Mouse (Mus musculus): ENCODE results near the gene Tm4sf5.

DNA sequence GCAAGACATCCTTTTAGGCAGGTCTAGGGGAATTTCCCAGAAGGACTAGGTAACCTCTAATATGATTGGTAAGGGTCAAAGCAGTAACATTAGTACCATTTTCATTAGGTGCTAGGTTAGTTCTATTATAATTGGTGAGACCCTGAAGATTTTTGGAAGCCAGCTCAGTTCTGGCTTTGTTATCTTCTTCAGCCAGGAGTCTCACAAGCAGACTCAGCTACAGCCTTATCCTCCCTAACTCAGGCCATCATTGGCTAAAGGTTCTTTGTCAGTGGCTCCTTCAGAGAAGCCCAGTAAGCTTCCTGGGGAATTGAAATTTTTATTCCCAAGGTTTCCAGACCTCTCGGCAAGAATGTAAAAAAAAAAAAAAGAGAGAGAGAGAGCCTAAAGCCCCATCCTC, 13.4 kb downstream of the Tm4sf5 start:
- no peak for TF ChIP-seq EP300 (IDR thresholded peaks at IDR 0.05; ENCODE audit: insufficient read depth, low read depth, low read length)
- no peak for TF ChIP-seq CTCF (IDR thresholded peaks at IDR 0.05; ENCODE audit: low read depth, low read length)

Data from ES-Bruce4 (cell line).